Mouse (Mus musculus): ENCODE data around the gene Hmgn2. TPM values are rescaled to one million over a fixed set of nuclear protein-coding genes. Genes with fewer than 3 reads are reported as not detected.
A peak's percentile ranks its signal among the peaks of the same experiment; 100 is the strongest.
"Not testable (repeated sequence)": the region's sequence is repeated elsewhere in the genome, so short reads cannot be mapped to it uniquely, and the experiment has no call there.

The Hmgn2 gene
- polyA plus RNA-seq, 1 experiment from 2014 or later: 2,768 TPM

DNA sequence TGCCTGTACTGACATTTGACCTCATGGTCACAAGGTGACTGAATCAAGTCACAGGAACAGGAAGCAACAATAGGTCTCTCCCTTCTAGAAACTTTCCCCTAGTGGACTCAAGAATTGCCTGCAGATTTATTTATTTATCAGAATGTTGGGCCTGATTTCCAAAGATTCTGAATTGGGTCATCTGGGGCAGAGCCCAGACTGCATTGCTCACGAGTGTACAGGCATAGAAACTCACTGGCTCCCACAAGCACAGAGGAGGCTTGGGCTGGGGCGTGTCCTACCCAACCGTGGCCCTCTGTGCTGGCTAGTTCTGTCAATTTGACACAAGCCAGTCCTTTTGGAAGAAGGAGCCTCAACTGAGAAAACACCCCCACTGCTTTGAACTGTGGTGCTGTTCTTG, 26.9 kb downstream of the Hmgn2 start:
- no peak overlapping the region for H3K4me2 ChIP-seq
- no peaks in the 10 kb centered on the region for H3K4me1 ChIP-seq
- H3K36me3 ChIP-seq: no peaks in the 10 kb centered on the region
- no peaks in the 10 kb centered on the region for H3K9me3 ChIP-seq
- ATAC-seq (ENCODE audit: borderline replicate concordance, extremely low read depth, low FRiP score, low TSS enrichment): no peak
- H3K27me3 ChIP-seq: no peaks in the 10 kb centered on the region
- no peak overlapping the region for H3K9ac ChIP-seq
- no peak overlapping the region for H3K27ac ChIP-seq
- WGBS: 38% methylated on average over 3 of the region's 3 CpGs
- no peak overlapping the region for H3K4me3 ChIP-seq

DNA sequence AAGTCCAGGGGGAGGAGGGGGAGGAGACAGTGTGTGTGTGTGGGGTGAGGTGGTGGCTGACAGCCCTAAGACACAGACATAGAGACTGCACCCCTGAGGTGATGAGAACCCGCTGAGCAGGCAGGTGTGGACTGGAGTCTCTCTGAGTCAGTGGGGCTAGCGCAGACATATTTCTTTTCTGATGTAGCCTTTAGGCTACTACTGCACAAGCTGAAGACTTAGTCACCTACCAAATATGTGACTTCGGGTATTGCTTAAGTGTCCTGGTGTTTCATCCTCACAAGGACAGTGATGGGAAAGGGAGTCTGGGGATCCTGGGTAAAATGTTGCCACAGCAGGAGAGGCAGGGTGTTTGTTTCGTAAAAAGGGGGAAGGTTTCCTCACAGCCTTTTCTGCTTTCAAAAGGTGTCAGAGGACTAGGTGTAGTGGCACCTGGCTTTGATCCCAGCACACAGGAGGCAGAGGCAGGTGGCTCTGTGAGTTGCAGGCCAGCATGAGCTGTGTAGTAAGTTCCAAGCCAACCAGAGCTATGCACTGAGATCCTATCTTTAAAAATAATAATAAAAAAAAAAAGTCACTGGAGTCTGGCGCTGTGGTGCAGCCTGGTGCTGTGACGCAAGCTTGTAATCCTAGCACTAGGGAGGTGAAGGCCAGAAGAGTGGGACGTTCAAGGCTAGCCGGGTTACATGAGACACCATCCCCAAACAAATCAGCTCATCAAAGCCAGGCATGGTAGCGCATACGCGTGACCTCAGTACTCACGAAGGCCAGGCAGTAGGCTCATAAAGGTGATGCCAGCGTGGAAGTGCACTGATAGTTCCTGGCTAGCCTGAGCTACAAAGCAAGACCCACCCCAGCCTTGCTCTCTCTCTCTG, 27.8 kb downstream of the Hmgn2 start:
- Histone ChIP-seq H3K36me3 (no peaks in the 10 kb centered on the region), H3K4me1 (no peaks in the 10 kb centered on the region), H3K4me3 (no peak overlapping the region), H3K27me3 (no peaks in the 10 kb centered on the region), H3K9me3 (no peaks in the 10 kb centered on the region), H3K9ac (no peak overlapping the region), H3K27ac (no peak overlapping the region), H3K4me2 (no peak overlapping the region)
- 67% methylated on average over 13 of the region's 13 CpGs for WGBS
- ATAC-seq (ENCODE audit: borderline replicate concordance, extremely low read depth, low FRiP score, low TSS enrichment): no peak

DNA sequence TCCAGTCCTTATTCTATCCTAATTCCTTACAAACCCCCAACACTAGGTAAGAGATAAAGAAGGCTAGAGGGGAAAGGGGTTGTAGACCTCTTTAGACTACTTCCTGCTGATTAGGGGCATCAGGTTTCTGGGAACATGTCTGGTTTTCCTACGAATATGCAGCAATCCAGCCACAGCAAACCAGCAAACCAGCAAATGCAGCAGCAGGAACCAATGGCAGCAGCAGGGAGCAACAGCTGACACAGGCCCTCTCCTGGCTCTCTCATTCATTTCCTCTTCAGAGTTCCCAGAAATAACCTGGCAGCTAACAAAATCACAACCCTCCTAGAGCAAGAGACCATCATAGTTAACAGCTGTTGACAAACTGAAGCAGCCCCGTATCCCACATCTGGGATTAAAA, 30.4 kb downstream of the Hmgn2 start:
- H3K4me2 ChIP-seq: no peak overlapping the region
- no peak overlapping the region for H3K27ac ChIP-seq
- H3K4me1 ChIP-seq: no peaks in the 10 kb centered on the region
- H3K9ac ChIP-seq: no peak overlapping the region
- 49% methylated on average over 2 of the region's 2 CpGs for WGBS
- H3K36me3 ChIP-seq: no peaks in the 10 kb centered on the region
- H3K4me3 ChIP-seq: no peak overlapping the region
- H3K9me3 ChIP-seq: no peaks in the 10 kb centered on the region
- ATAC-seq (ENCODE audit: borderline replicate concordance, extremely low read depth, low FRiP score, low TSS enrichment): no peak
- H3K27me3 ChIP-seq: no peaks in the 10 kb centered on the region

DNA sequence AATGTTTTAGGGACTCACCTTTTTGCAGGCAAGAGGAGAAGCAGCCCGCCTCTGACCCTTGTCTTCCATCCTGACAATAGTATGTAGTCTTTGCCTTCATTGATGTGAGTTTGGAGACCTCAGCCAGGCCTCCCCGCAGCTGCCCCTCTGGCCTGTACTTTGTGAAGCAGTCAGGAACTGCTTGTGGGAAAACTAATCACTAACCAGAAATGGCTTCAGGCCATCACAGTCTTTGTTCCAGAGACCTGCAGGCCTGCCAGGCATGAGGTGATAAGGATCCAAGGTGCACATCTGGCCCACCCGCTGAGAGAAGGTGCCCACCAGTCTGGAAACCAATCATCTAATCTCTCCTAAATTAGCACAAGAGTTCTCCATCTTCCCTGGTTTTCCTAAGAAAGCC, 36.7 kb downstream of the Hmgn2 start:
- H3K36me3 ChIP-seq: no peaks in the 10 kb centered on the region
- H3K27ac ChIP-seq: no peak overlapping the region
- H3K9ac ChIP-seq: no peak overlapping the region
- H3K4me2 ChIP-seq: no peak overlapping the region
- H3K4me1 ChIP-seq: peaks cover 7% of the 10 kb centered on the region; the same call in 1 of the 2 replicates
- WGBS: 76% methylated on average over 3 of the region's 3 CpGs
- H3K4me3 ChIP-seq: no peak overlapping the region
- ATAC-seq (ENCODE audit: borderline replicate concordance, extremely low read depth, low FRiP score, low TSS enrichment): no peak
- no peaks in the 10 kb centered on the region for H3K9me3 ChIP-seq
- H3K27me3 ChIP-seq: no peaks in the 10 kb centered on the region

DNA sequence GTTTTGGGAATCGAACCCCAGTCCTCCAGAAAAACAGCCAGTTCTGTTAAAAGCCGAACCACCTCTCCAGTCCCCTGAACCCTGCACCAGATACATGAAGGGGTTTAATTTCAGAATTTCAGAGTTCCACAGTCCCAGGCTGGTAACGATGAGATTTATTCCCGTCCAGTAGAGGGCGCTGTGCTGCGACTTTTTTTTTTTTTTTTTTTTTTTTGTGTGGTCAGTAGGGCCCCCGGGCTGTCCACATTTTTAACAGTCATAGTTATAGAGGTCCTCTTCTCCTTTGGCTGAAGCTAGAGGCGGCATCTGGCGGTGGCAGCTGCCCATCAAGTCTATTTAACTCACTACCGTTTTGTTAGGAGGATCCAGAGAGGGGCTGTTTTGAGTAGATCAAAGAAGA, 37.1 kb downstream of the Hmgn2 start:
- Histone ChIP-seq H3K27me3 (no peaks in the 10 kb centered on the region), H3K4me2 (no peak overlapping the region), H3K36me3 (no peaks in the 10 kb centered on the region), H3K27ac (no peak overlapping the region), H3K4me1 (peaks cover 7% of the 10 kb centered on the region; the same call in 1 of the 2 replicates), H3K9ac (no peak overlapping the region), H3K4me3 (no peak overlapping the region), H3K9me3 (no peaks in the 10 kb centered on the region)
- WGBS: 13% methylated on average over 10 of the region's 10 CpGs
- ATAC-seq (ENCODE audit: borderline replicate concordance, extremely low read depth, low FRiP score, low TSS enrichment): no peak

DNA sequence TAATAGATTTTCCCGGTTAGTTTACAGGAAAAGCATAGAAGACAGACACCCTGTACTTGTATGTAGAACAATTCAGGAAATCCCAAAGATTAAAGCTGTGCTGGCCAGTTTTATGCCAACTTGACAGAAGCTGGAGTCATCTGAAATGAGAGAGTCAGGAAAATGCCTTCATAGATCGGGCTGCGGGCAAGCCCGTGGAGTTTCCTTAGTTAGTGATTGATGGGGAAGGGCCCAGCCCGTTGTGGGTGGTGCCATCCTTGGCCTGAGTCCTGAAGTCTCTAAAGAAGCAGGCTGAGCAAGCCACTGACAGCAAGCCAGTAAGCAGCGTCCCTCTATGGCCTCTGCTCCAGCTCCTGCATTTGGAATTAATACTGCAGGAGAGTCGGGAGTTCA, 39.2 kb downstream of the Hmgn2 start:
- 15% methylated on average over 7 of the region's 7 CpGs for WGBS
- Histone ChIP-seq H3K36me3 (no peaks in the 10 kb centered on the region), H3K9me3 (no peaks in the 10 kb centered on the region), H3K27me3 (no peaks in the 10 kb centered on the region), H3K27ac (peak overlapping the region; percentile 52), H3K4me2 (peak overlapping the region; percentile 14; the same call in 1 of the 2 replicates), H3K9ac (no peak overlapping the region), H3K4me3 (no peak overlapping the region), H3K4me1 (peaks cover 7% of the 10 kb centered on the region; the same call in 1 of the 2 replicates)
- no peak for ATAC-seq (ENCODE audit: borderline replicate concordance, extremely low read depth, low FRiP score, low TSS enrichment)

DNA sequence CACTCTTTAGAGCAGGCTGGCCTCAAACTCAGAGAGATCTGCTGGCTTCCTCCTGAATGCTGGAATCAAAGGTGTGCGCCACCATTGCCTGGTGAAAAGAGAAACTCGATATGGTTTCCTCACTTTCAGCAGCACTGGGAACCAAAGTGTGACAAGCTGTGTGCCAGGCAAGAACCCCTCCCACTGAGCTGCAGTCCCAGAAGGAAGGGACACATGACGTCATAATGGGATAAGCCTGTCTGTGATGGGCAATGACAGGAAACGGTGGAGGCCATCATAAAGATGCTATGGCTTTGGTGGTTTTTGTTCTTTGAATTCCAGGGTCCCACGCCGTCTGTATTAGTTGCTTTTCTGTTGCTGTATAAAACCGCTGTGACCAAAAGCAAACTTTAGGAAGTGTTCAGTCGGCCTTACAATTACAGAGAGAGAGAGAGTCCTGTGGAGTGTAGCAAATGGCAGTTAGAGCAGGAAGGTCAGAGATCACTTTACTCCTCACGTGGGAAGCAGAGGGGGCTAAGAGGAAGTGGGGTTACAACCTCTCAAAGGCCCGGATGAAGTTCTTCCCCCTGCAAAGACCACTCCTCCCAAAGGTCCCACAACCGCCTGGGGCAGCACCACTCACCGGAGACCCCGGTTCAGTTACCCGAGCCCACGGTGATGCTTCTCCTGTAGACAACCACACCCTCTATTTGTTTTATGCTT, 39.7 kb downstream of the Hmgn2 start:
- 37% methylated on average over 15 of the region's 15 CpGs for WGBS
- ATAC-seq (ENCODE audit: borderline replicate concordance, extremely low read depth, low FRiP score, low TSS enrichment): peak; percentile 62; the same call in 1 of the 2 replicates
- H3K4me2 ChIP-seq: peak overlapping the region; percentile 14; the same call in 1 of the 2 replicates
- H3K4me1 ChIP-seq: peaks cover 7% of the 10 kb centered on the region; the same call in 1 of the 2 replicates
- no peaks in the 10 kb centered on the region for H3K36me3 ChIP-seq
- no peak overlapping the region for H3K4me3 ChIP-seq
- H3K9ac ChIP-seq: no peak overlapping the region
- H3K27ac ChIP-seq: peak overlapping the region; percentile 52
- no peaks in the 10 kb centered on the region for H3K9me3 ChIP-seq
- H3K27me3 ChIP-seq: no peaks in the 10 kb centered on the region

DNA sequence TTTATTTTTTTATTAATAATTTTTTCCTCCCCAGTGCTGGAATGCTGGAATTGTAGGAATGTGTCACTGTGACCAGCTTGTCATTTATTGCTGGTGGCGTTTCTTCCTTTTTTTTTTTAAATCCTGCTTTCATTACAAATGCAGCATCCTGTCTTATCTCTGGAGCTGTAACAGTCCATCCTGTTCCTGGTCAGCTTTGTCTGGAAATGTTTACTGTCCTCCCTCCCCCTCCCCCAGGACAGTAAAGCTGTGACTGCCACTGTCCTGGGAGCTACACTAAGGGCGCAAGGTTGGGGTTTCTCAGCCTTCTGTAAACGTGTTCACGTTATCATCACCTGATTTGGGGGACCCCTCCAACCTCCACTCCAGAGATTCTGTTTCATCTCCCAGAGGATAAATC, 43.2 kb downstream of the Hmgn2 start:
- Histone ChIP-seq H3K4me3 (no peak overlapping the region), H3K27me3 (no peaks in the 10 kb centered on the region), H3K4me1 (peaks cover 7% of the 10 kb centered on the region; the same call in 1 of the 2 replicates), H3K9me3 (no peaks in the 10 kb centered on the region), H3K36me3 (no peaks in the 10 kb centered on the region), H3K4me2 (no peak overlapping the region), H3K27ac (no peak overlapping the region), H3K9ac (no peak overlapping the region)
- no peak for ATAC-seq (ENCODE audit: borderline replicate concordance, extremely low read depth, low FRiP score, low TSS enrichment)
- 38% methylated on average over 4 of the region's 4 CpGs for WGBS

DNA sequence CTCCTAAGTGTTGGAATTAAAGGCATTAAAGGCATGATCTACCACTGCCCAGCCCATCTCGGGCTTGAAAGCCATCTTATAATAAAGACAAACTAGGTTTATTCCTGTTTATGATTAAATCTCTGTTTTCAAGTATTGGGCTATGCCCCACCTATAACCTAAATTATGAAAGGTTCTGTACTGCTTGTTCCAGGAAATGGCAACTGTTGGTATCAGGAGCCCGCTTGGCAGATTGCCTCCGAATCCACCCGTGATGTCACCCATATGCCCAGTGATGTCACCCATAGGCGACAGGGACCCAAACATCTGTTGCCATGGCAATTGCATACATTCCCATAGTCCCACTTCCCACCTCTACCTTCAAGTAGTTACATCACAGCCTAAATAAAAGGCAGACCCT, 44.7 kb downstream of the Hmgn2 start:
- no peaks in the 10 kb centered on the region for H3K36me3 ChIP-seq
- H3K9me3 ChIP-seq: no peaks in the 10 kb centered on the region
- H3K9ac ChIP-seq: no peak overlapping the region
- H3K4me1 ChIP-seq: 0 out of 2 replicates have a peak, but pooled peaks cover 4% of the 10 kb centered on the region
- WGBS: 89% methylated on average over 5 of the region's 5 CpGs
- no peak for ATAC-seq (ENCODE audit: borderline replicate concordance, extremely low read depth, low FRiP score, low TSS enrichment)
- H3K4me3 ChIP-seq: no peak overlapping the region
- H3K27ac ChIP-seq: no peak overlapping the region
- no peaks in the 10 kb centered on the region for H3K27me3 ChIP-seq
- no peak overlapping the region for H3K4me2 ChIP-seq

DNA sequence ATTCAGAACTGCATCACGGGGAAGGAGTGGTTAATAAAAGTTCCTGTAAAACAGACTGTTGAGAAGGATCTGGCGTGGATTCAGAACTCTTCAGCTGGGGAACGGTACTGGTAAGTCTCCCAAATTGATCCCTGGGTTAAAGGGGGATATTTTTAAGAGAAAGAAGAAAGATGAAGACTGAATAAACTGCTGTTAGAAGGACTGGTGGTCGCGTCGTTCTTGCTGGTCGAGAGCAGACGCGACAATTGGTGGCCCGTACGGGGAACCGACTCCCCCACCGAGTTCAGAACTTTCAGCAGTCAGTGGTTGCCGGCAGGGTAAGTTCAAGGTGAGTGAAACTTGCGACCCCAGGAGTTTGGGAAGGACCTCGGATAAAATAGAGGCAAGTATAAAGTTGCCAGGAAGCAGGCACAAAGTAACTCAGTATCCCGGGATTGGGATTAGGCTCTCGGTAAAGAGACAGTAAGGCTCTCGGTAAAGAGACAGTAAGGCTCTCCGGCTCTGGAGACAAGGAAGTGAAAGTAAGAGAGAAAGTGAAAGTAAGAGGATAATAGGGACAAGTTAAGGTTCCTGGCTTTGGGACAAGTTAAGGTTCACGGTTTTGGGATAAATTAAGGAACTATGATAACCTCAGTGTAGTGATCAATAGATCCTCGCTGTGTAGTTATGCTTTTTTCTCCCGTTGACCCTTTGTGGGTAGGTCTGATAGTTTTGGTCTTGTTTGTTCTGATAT, 50.2 kb downstream of the Hmgn2 start:
- H3K4me2 ChIP-seq; H3K4me3 ChIP-seq; ATAC-seq (ENCODE audit: borderline replicate concordance, extremely low read depth, low FRiP score, low TSS enrichment); H3K27ac ChIP-seq; H3K36me3 ChIP-seq; H3K9me3 ChIP-seq; H3K27me3 ChIP-seq; H3K4me1 ChIP-seq; H3K9ac ChIP-seq: not testable (repeated sequence)
- WGBS: 87% methylated on average over 21 of the region's 23 CpGs
